Mouse (Mus musculus) central nervous system, embryonic 11.5 days (tissue): ENCODE measurements around the gene Gpr119. TPM values are rescaled to one million over a fixed set of nuclear protein-coding genes. Genes with fewer than 3 reads are reported as not detected.

Source experiments
- polyA plus RNA-seq: library from polyadenylated mRNA; depleted of rRNA; stranded (reverse); fragments of >200 nt; gene quantifications from 2 replicates; pipeline ENCODE4 v1.2.3, GENCODE M21; 2012; rRNA removed

Gpr119 gene
- polyA plus RNA-seq, result not detected in 2 replicates

DNA sequence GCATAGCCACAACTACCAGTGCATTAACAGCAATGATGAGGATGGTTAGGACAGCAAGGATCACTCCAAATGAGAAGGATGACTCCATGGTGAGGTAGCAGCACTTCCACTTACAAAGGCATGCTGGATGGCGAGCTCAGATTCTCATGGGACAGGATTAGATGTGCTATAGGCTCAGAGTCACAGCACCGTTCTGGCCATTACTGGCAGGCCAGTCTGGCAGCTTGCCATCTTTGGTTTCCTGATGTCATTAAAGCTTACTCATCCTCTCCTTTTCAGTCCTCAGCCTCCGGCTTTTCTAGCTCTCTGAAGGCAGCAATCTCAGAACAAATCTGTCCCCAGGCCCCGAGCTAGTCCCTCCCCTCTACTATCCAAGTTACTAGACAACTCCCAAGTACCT lies at the start of gene Gpr119:
Gene Gpr119, minus strand, starts transcription at position 308 of the 400 bp plus-strand sequence.

GRCm38 (mm10) chrX:48694864-48695371 lies 20.6 kb upstream of the Gpr119 start, which contains the start of gene Rbmx2:
Gene Rbmx2, plus strand, starts transcription at chrX:48695004.

DNA sequence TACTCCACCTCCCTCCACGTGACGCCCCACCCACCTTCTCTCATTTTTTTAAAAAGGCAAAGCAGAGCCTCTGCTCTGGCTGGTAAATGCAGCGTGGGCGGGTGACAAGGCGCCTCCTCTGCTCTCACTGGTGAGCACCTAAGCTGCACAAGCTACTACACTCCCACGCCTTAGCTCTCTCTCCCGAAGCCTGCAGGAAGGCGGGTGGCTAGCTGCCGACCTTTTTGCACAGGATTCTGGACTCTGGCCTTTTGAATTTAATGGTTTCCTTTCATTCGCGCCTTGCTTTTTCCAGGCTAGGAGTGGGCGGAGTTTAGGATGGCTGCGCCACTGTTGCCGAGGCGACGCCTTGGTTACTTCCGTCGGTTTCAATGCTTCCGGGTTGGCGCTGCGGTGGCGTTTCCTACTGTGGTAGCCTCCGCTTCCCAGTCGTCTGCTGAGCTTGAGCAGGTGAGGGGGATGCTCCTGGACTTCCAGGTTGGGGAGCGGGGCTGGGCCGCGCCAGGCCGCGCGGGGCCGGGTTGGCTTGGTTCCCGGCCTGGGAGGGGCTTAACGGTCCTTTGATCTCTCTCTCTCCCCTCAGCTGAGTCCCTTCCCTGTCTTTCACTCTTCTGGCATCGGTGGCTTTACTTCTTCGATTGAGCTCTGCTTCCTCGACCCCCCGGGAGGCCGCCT lies 50.8 kb downstream of the Gpr119 start, which contains the start of gene Slc25a14:
Gene Slc25a14, plus strand, starts transcription at position 35 of the 675 bp plus-strand sequence.

Other genes starting within 250 kb of the Gpr119 start
- 3.0 and 5.8 TPM in 2 replicates for gene Elf4, start 211.3 kb downstream of the Gpr119 start, polyA plus RNA-seq
- 54.0 and 60.5 TPM in 2 replicates for gene Aifm1, start 160.9 kb downstream of the Gpr119 start, polyA plus RNA-seq
- gene Rab33a, start 155.2 kb downstream of the Gpr119 start, polyA plus RNA-seq, result 21.9 and 23.0 TPM in 2 replicates
- 19.1 and 46.2 TPM in 2 replicates for gene Zfp280c, start 80.0 kb downstream of the Gpr119 start, polyA plus RNA-seq
- 17.8 and 20.6 TPM in 2 replicates for gene Slc25a14, start 51.1 kb downstream of the Gpr119 start, polyA plus RNA-seq
- 20.7 and 27.4 TPM in 2 replicates for gene Rbmx2, start 20.5 kb upstream of the Gpr119 start, polyA plus RNA-seq
- gene Gm595, start 203.2 kb upstream of the Gpr119 start, polyA plus RNA-seq, result not detected in 2 replicates